Mouse (Mus musculus): Measurements from ENCODE around the gene Bmp2k. TPM values are rescaled to one million over a fixed set of nuclear protein-coding genes. Genes with fewer than 3 reads are reported as not detected.
A peak's percentile ranks its signal among the peaks of the same experiment; 100 is the strongest.

The Bmp2k gene
- polyA plus RNA-seq, 1 experiment from 2014 or later = 5.8 TPM

GRCm38 (mm10) chr5:96973714-96974113 lies 23.8 kb upstream of the Bmp2k start:
- H3K9me3 ChIP-seq = no peaks in the 10 kb centered on the region; the same call in 1 of the 2 replicates
- no peak for ATAC-seq (ENCODE audit: extremely low read depth, insufficient number of reproducible peaks, low FRiP score, low TSS enrichment)
- no peak overlapping the region for H3K4me2 ChIP-seq
- H3K9ac ChIP-seq = no peak overlapping the region
- WGBS = 63% methylated on average over 3 of the region's 3 CpGs
- H3K36me3 ChIP-seq = no peaks in the 10 kb centered on the region
- H3K27me3 ChIP-seq (replicated peaks) = no peaks in the 10 kb centered on the region
- H3K27ac ChIP-seq (replicated peaks) = no peak overlapping the region
- H3K4me3 ChIP-seq = no peak overlapping the region
- H3K4me1 ChIP-seq = peaks cover 5% of the 10 kb centered on the region; the same call in 1 of the 2 replicates

- 57% methylated on average over 1 of the region's 1 CpGs for WGBS
- no peak for ATAC-seq (ENCODE audit: extremely low read depth, insufficient number of reproducible peaks, low FRiP score, low TSS enrichment)
- H3K36me3 ChIP-seq = no peaks in the 10 kb centered on the region
- H3K4me1 ChIP-seq = peaks cover 6% of the 10 kb centered on the region; the same call in 1 of the 2 replicates
- H3K27me3 ChIP-seq (replicated peaks) = no peaks in the 10 kb centered on the region
- H3K4me2 ChIP-seq = no peak overlapping the region
- H3K9me3 ChIP-seq = no peaks in the 10 kb centered on the region; the same call in 1 of the 2 replicates
- no peak overlapping the region for H3K4me3 ChIP-seq
- H3K9ac ChIP-seq = no peak overlapping the region
- no peak overlapping the region for H3K27ac ChIP-seq (replicated peaks)
Measured at GRCm38 (mm10) chr5:96974661-96975060, 22.8 kb upstream of the Bmp2k start.

- no peak overlapping the region for H3K9ac ChIP-seq
- ATAC-seq (ENCODE audit: extremely low read depth, insufficient number of reproducible peaks, low FRiP score, low TSS enrichment) = no peak
- H3K27ac ChIP-seq (replicated peaks) = no peak overlapping the region
- no peaks in the 10 kb centered on the region for H3K27me3 ChIP-seq (replicated peaks)
- no peaks in the 10 kb centered on the region; the same call in 1 of the 2 replicates for H3K9me3 ChIP-seq
- WGBS = 81% methylated on average over 3 of the region's 3 CpGs
- no peak overlapping the region for H3K4me2 ChIP-seq
- no peak overlapping the region for H3K4me3 ChIP-seq
- H3K36me3 ChIP-seq = no peaks in the 10 kb centered on the region
- H3K4me1 ChIP-seq = peaks cover 10% of the 10 kb centered on the region
Measured at GRCm38 (mm10) chr5:96975112-96975511, 22.4 kb upstream of the Bmp2k start.

- Histone ChIP-seq H3K9me3 (no peaks in the 10 kb centered on the region; the same call in 1 of the 2 replicates), H3K4me3 (no peak overlapping the region), H3K27ac (replicated peaks) (no peak overlapping the region), H3K9ac (no peak overlapping the region), H3K4me2 (no peak overlapping the region), H3K36me3 (no peaks in the 10 kb centered on the region), H3K27me3 (replicated peaks) (peaks cover 7% of the 10 kb centered on the region; the same call in 1 of the 2 replicates), H3K4me1 (peaks cover 16% of the 10 kb centered on the region)
- WGBS = 84% methylated on average over 3 of the region's 3 CpGs
- ATAC-seq (ENCODE audit: extremely low read depth, insufficient number of reproducible peaks, low FRiP score, low TSS enrichment) = no peak
Measured at GRCm38 (mm10) chr5:96976150-96976549, 21.3 kb upstream of the Bmp2k start.

- no peak overlapping the region for H3K9ac ChIP-seq
Measured at GRCm38 (mm10) chr5:96979296-96980007, 18.0 kb upstream of the Bmp2k start.

GRCm38 (mm10) chr5:96980008-96980634 lies 17.4 kb upstream of the Bmp2k start:
- no peak overlapping the region for H3K27ac ChIP-seq (replicated peaks)
- WGBS = 17% methylated on average over 15 of the region's 15 CpGs
- peaks cover 38% of the 10 kb centered on the region for H3K4me1 ChIP-seq
- no peaks in the 10 kb centered on the region for H3K9me3 ChIP-seq
- ATAC-seq (ENCODE audit: extremely low read depth, insufficient number of reproducible peaks, low FRiP score, low TSS enrichment) = no peak
- no peak overlapping the region for H3K9ac ChIP-seq
- H3K4me3 ChIP-seq = peak overlapping the region; percentile 7; the same call in 1 of the 2 replicates
- H3K27me3 ChIP-seq (replicated peaks) = peaks cover 8% of the 10 kb centered on the region; the same call in 1 of the 2 replicates
- H3K4me2 ChIP-seq = peak overlapping the region; percentile 48
- no peaks in the 10 kb centered on the region for H3K36me3 ChIP-seq

More at GRCm38 (mm10) chr5:96979296-96980007, 18.0 kb upstream of the Bmp2k start:
- H3K27me3 ChIP-seq (replicated peaks) = peaks cover 8% of the 10 kb centered on the region; the same call in 1 of the 2 replicates
- no peak for ATAC-seq (ENCODE audit: extremely low read depth, insufficient number of reproducible peaks, low FRiP score, low TSS enrichment)
- 27% methylated on average over 13 of the region's 13 CpGs for WGBS
- H3K4me2 ChIP-seq = peak overlapping the region; percentile 48
- peaks cover 38% of the 10 kb centered on the region for H3K4me1 ChIP-seq
- peak overlapping the region; percentile 7; the same call in 1 of the 2 replicates for H3K4me3 ChIP-seq
- H3K9me3 ChIP-seq = no peaks in the 10 kb centered on the region
- no peak overlapping the region for H3K27ac ChIP-seq (replicated peaks)
- H3K36me3 ChIP-seq = no peaks in the 10 kb centered on the region

- 75% methylated on average over 3 of the region's 3 CpGs for WGBS
- H3K4me2 ChIP-seq = no peak overlapping the region
- no peak overlapping the region for H3K27ac ChIP-seq (replicated peaks)
- H3K4me3 ChIP-seq = no peak overlapping the region
- H3K9me3 ChIP-seq = no peaks in the 10 kb centered on the region
- no peak overlapping the region for H3K9ac ChIP-seq
- ATAC-seq (ENCODE audit: extremely low read depth, insufficient number of reproducible peaks, low FRiP score, low TSS enrichment) = no peak
- peaks cover 38% of the 10 kb centered on the region for H3K4me1 ChIP-seq
- peaks cover 8% of the 10 kb centered on the region; the same call in 1 of the 2 replicates for H3K27me3 ChIP-seq (replicated peaks)
- H3K36me3 ChIP-seq = no peaks in the 10 kb centered on the region
Measured at GRCm38 (mm10) chr5:96981987-96982386, 15.5 kb upstream of the Bmp2k start.

- no peak overlapping the region for H3K4me3 ChIP-seq
- H3K9me3 ChIP-seq = no peaks in the 10 kb centered on the region
- no peak overlapping the region for H3K9ac ChIP-seq
- H3K4me2 ChIP-seq = peak overlapping the region; percentile 40
- 28% methylated on average over 7 of the region's 7 CpGs for WGBS
- peak overlapping the region; percentile 2; the same call in 1 of the 2 replicates for H3K27ac ChIP-seq (replicated peaks)
- H3K4me1 ChIP-seq = peaks cover 38% of the 10 kb centered on the region
- H3K27me3 ChIP-seq (replicated peaks) = peaks cover 11% of the 10 kb centered on the region; the same call in 1 of the 2 replicates
- no peaks in the 10 kb centered on the region for H3K36me3 ChIP-seq
- no peak for ATAC-seq (ENCODE audit: extremely low read depth, insufficient number of reproducible peaks, low FRiP score, low TSS enrichment)
Measured at GRCm38 (mm10) chr5:96983142-96983541, 14.3 kb upstream of the Bmp2k start.

GRCm38 (mm10) chr5:96986850-96987249 lies 10.6 kb upstream of the Bmp2k start:
- Histone ChIP-seq H3K9me3 (no peaks in the 10 kb centered on the region), H3K9ac (no peak overlapping the region), H3K4me3 (no peak overlapping the region), H3K4me1 (peaks cover 23% of the 10 kb centered on the region), H3K4me2 (no peak overlapping the region), H3K27ac (replicated peaks) (no peak overlapping the region), H3K27me3 (replicated peaks) (0 out of 2 replicates have a peak, but pooled peaks cover 3% of the 10 kb centered on the region), H3K36me3 (no peaks in the 10 kb centered on the region)
- WGBS = 83% methylated on average over 3 of the region's 3 CpGs
- ATAC-seq (ENCODE audit: extremely low read depth, insufficient number of reproducible peaks, low FRiP score, low TSS enrichment) = no peak

- Histone ChIP-seq H3K36me3 (no peaks in the 10 kb centered on the region), H3K4me1 (peaks cover 13% of the 10 kb centered on the region; the same call in 1 of the 2 replicates), H3K27ac (replicated peaks) (no peak overlapping the region), H3K4me3 (no peak overlapping the region), H3K9ac (no peak overlapping the region), H3K9me3 (no peaks in the 10 kb centered on the region), H3K4me2 (no peak overlapping the region), H3K27me3 (replicated peaks) (peaks cover 3% of the 10 kb centered on the region; the same call in 1 of the 2 replicates)
- 51% methylated on average over 4 of the region's 4 CpGs for WGBS
- ATAC-seq (ENCODE audit: extremely low read depth, insufficient number of reproducible peaks, low FRiP score, low TSS enrichment) = no peak; the same call in 1 of the 2 replicates
Measured at GRCm38 (mm10) chr5:96988880-96989279, 8.6 kb upstream of the Bmp2k start.

- no peak overlapping the region for H3K4me2 ChIP-seq
- H3K36me3 ChIP-seq = no peaks in the 10 kb centered on the region
- H3K9me3 ChIP-seq = no peaks in the 10 kb centered on the region
- H3K4me1 ChIP-seq = peaks cover 13% of the 10 kb centered on the region; the same call in 1 of the 2 replicates
- H3K27ac ChIP-seq (replicated peaks) = no peak overlapping the region
- H3K27me3 ChIP-seq (replicated peaks) = peaks cover 3% of the 10 kb centered on the region; the same call in 1 of the 2 replicates
- no peak overlapping the region for H3K9ac ChIP-seq
- H3K4me3 ChIP-seq = no peak overlapping the region
- 88% methylated on average over 6 of the region's 6 CpGs for WGBS
- ATAC-seq (ENCODE audit: extremely low read depth, insufficient number of reproducible peaks, low FRiP score, low TSS enrichment) = no peak
Measured at GRCm38 (mm10) chr5:96991156-96991555, 6.3 kb upstream of the Bmp2k start.

All from heart, embryonic 13.5 days (tissue).